Mouse (Mus musculus) cortical plate, adult 2 months (tissue): ENCODE data around the gene AB124611.

Experiments used
- CTCF ChIP-seq: fragments of 200-500 bp; IDR thresholded peaks from 2 replicates; pipeline ENCODE4 v1.5.1; 2011; ENCODE audit warnings: mild to moderate bottlenecking, control low read depth, low read length; ENCODE audit not compliant: insufficient read depth; ENCODE audit errors: extremely low read depth
- POLR2A ChIP-seq: fragments of 200-500 bp; IDR thresholded peaks from 2 replicates; pipeline ENCODE4 v1.6.1; 2011; ENCODE audit warnings: mild to moderate bottlenecking, low read length, control low read depth; ENCODE audit not compliant: insufficient read depth; ENCODE audit errors: extremely low read depth

- 0 out of 2 replicates have a peak, but pooled peaks have one; percentile 0 for TF ChIP-seq CTCF
- TF ChIP-seq POLR2A = no peak
Measured at GRCm38 (mm10) chr9:21591127-21591830, 65.3 kb downstream of the AB124611 start.
